Mouse (Mus musculus) forebrain, embryonic 12.5 days (tissue): ENCODE data around the gene BC030867. TPM values are rescaled to one million over a fixed set of nuclear protein-coding genes. Genes with fewer than 3 reads are reported as not detected.
A peak's percentile ranks its signal among the peaks of the same experiment; 100 is the strongest.

Experiments
- ATAC-seq: fragments of 200-750 bp; cut with Nextera tagmentation; 2 replicates; pipeline ENCODE4 v1.8.0; 2017; ENCODE audit warnings: moderate TSS enrichment; ENCODE audit not compliant: low FRiP score
- H3K27ac ChIP-seq: fragments of 300-500 bp; sonication (generic); 2 replicates; pipeline ENCODE4 v1.5.1; 2016; ENCODE audit warnings: mild to moderate bottlenecking
- H3K27me3 ChIP-seq: fragments of 300-500 bp; sonication (generic); 2 replicates; pipeline ENCODE4 v1.6.1; 2016; ENCODE audit warnings: mild to moderate bottlenecking
- H3K36me3 ChIP-seq: fragments of 300-500 bp; sonication (generic); replicated peaks from 2 replicates; pipeline ENCODE4 v1.6.1; 2016; ENCODE audit warnings: mild to moderate bottlenecking
- H3K4me1 ChIP-seq: fragments of 300-500 bp; sonication (generic); 2 replicates; pipeline ENCODE4 v1.6.1; 2016
- H3K4me2 ChIP-seq: fragments of 300-500 bp; sonication (generic); 2 replicates; pipeline ENCODE4 v1.6.1; 2016; ENCODE audit warnings: mild to moderate bottlenecking, moderate library complexity
- H3K4me3 ChIP-seq: fragments of 300-500 bp; sonication (generic); replicated peaks from 2 replicates; pipeline ENCODE4 v1.5.1; 2016; ENCODE audit warnings: mild to moderate bottlenecking
- H3K9ac ChIP-seq: fragments of 300-500 bp; sonication (generic); 2 replicates; pipeline ENCODE4 v1.6.1; 2016; ENCODE audit warnings: mild to moderate bottlenecking
- H3K9me3 ChIP-seq: fragments of 300-500 bp; sonication (generic); 2 replicates; pipeline ENCODE4 v1.6.1; 2016
- WGBS: fragments of 180-500 bp; shearing (Covaris S2); methylation state at CpG from one replicate; pipeline ENCODE4 v1.1.7; 2016; 5-methylcytosine and 5-hydroxymethylcytosine counted together
- polyA plus RNA-seq: library from polyadenylated mRNA; unstranded; fragments of >200 nt; fragmentation: Nextera tagmentation; extraction: Ambion mirVana; gene quantifications from 2 replicates; pipeline ENCODE4 v1.2.1, GENCODE M21; 2016

Gene BC030867
- 18.5 and 19.4 TPM in 2 replicates for polyA plus RNA-seq

DNA sequence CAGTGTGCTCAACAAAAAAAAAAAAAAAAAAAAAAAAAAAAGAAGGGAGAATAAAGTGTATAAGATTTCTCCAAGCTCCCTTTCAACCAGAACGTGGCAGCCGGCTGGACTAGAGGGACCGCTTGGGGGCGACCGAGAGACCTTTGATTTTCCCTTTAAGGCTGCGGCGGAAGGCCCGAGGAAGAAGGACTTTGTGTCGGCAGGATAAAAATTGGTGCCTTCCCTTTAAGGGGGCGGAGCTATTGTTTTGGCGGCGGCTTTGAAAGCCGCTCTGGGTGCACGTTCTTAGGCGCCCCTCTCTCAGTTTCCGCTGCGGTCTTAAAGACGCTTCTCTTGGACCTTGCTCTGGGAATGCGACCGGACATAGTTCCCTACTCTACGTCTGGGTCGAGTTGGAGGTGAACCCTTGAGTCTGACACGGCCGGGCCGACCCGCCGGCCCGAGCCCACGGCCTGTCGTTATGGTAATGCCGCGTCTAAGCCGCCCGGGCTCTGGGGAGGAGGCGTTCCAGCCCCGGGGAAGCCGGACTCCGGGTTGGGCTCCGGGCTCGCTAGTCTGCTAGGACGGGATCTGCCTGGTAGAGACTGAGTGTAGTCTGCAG, at the start of gene BC030867:
Gene BC030867 (plus strand): TSS at position 253 of the 601 bp plus-strand sequence.
- Histone ChIP-seq H3K4me2 (peak within 1 kb of the TSS; percentile 68), H3K36me3 (peaks cover 14% of the 10 kb centered on the region), H3K27me3 (no peaks in the 10 kb centered on the region), H3K4me3 (peak within 1 kb of the TSS; percentile 57), H3K9me3 (no peaks in the 10 kb centered on the region), H3K9ac (peak within 1 kb of the TSS; percentile 80), H3K4me1 (peaks cover 30% of the 10 kb centered on the region), H3K27ac (peak within 1 kb of the TSS; percentile 27)
- peak; percentile 65 for ATAC-seq
- WGBS: under 1% methylated on average over 41 of the region's 41 CpGs

- Histone ChIP-seq H3K27me3 (no peaks in the 10 kb centered on the region), H3K9me3 (no peaks in the 10 kb centered on the region), H3K4me2 (no peak overlapping the region), H3K4me3 (no peak overlapping the region), H3K27ac (no peak overlapping the region), H3K9ac (no peak overlapping the region), H3K36me3 (peaks cover 98% of the 10 kb centered on the region), H3K4me1 (no peaks in the 10 kb centered on the region)
- 87% methylated on average over 9 of the region's 9 CpGs for WGBS
- ATAC-seq: no peak
Observed at GRCm38 (mm10) chr11:102199856-102200255, 48.8 kb upstream of the BC030867 start.

DNA sequence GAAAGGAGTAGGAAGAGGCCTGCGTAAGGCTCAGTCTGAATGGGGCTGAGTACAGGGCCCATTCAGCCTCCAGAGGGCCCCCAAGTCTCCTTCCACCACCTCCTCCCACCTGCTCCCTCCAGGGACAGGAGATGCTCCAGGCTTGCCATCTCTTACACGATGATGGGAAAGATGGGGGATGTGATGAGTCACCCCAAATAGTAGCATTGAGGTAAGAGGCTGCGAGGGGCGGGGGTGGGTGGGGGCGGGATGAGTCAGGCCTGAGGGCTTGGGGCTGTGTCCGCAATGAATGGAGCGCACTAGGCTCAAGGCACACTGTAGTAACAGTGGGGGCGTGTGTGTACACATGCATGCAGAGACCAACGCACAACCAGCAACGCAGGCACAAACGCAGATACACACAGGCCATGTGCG, 47.3 kb upstream of the BC030867 start:
- WGBS: 79% methylated on average over 12 of the region's 12 CpGs
- Histone ChIP-seq H3K4me3 (no peak overlapping the region), H3K4me2 (no peak overlapping the region), H3K27ac (no peak overlapping the region), H3K4me1 (0 out of 2 replicates have a peak, but pooled peaks cover 2% of the 10 kb centered on the region), H3K9ac (no peak overlapping the region), H3K36me3 (peaks cover 97% of the 10 kb centered on the region), H3K27me3 (no peaks in the 10 kb centered on the region; the same call in 1 of the 2 replicates), H3K9me3 (no peaks in the 10 kb centered on the region)
- ATAC-seq: no peak

DNA sequence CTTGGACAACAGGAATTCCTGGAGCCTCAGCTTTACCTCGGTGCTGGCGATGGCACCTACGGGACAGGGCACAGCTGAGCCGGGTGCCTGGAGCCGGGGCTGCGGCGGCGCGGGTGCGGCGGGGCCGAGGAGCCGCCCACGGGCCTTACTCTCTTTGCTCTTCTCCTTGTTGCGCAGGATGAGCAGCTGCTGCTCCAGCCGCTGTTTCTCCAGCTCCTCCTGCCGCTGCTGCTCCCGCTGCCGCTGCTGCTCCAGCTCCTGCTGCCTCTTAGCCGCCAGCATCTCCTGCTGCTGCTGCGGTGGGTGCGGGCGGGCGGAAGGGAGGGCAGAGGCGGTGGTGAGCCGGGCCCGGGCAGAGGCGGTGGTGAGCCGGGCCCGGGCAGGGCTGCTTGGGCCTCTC, 42.2 kb upstream of the BC030867 start:
- 63% methylated on average over 30 of the region's 30 CpGs for WGBS
- H3K27ac ChIP-seq: peak overlapping the region; percentile 31; the same call in 1 of the 2 replicates
- no peak overlapping the region; the same call in 1 of the 2 replicates for H3K4me3 ChIP-seq
- H3K36me3 ChIP-seq: peaks cover 56% of the 10 kb centered on the region
- no peak for ATAC-seq
- no peaks in the 10 kb centered on the region; the same call in 1 of the 2 replicates for H3K27me3 ChIP-seq
- peaks cover 40% of the 10 kb centered on the region for H3K4me1 ChIP-seq
- no peak overlapping the region for H3K9ac ChIP-seq
- H3K4me2 ChIP-seq: no peak overlapping the region
- H3K9me3 ChIP-seq: no peaks in the 10 kb centered on the region

DNA sequence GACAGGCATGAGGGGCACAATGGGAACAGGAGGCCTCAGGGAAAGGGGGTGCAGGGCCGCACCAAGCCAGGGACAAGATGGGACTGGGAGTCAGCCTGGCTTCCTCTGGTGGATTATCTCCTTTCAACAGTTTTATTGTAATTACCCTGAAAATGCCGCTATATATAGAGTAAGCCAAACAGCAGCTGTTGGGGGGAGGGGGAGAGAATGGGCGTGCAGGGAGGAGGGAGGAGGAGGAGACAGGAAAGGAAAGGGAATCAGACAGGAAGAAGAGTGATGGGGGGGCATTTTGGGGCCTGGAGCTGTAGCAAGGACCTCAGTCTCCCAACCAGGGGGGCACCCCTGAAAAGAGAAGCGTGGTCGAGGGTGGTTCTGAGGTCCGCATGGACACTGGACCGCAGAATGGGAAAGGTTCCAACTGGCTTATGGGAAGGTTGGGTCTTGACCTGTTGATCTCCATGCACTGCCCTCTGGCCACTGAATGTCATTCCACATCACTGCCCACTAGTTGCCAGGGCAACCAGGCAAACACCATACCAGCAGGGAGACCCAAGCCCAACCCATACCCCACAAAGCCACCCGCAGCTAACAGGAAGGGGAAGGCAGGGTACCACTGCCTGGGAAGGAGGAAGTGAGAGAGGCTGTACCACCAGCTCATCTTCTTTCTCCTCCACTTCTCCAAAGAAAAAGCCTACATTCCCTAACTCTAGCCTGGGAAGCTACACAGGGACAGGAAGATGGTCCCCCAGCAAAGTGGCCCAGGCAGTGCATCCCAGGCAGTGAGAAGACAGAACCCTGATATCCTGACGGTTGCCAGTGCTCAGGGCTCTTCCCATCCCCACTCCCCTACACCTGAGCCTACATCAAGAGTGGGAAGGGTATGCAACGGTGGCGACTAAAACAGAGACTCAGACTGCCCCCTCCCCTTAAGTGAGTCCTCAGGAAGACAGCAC, 40.6 kb upstream of the BC030867 start:
- WGBS: 36% methylated on average over 11 of the region's 11 CpGs
- H3K4me3 ChIP-seq: no peak overlapping the region
- H3K27me3 ChIP-seq: no peaks in the 10 kb centered on the region; the same call in 1 of the 2 replicates
- H3K4me2 ChIP-seq: no peak overlapping the region
- peak overlapping the region; percentile 69 for H3K27ac ChIP-seq
- peaks cover 45% of the 10 kb centered on the region for H3K36me3 ChIP-seq
- H3K9me3 ChIP-seq: no peaks in the 10 kb centered on the region
- peak; percentile 39; the same call in 1 of the 2 replicates for ATAC-seq
- peaks cover 46% of the 10 kb centered on the region for H3K4me1 ChIP-seq
- H3K9ac ChIP-seq: peak overlapping the region; percentile 17; the same call in 1 of the 2 replicates

DNA sequence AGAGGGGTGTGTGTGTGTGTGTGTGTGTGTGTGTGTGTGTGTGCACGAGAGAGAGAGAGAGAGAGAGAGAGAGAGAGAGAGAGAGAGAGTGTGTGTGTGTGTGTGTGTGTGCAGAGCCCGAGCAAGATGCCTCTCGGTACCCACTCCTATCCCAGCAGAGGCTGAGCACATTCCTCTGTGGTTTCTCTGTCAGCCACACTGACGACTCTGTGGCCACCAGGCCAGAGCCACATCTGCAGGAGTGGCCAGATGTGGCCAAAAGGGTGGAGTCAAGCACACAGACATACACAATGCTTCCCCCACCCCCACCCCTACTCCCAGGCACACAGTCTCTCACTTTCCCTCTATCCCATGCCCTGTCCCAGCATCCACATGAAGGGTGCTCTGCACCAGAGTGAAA, 39.8 kb upstream of the BC030867 start:
- H3K4me2 ChIP-seq: no peak overlapping the region
- no peak for ATAC-seq
- no peak overlapping the region for H3K4me3 ChIP-seq
- H3K9ac ChIP-seq: no peak overlapping the region
- no peaks in the 10 kb centered on the region for H3K9me3 ChIP-seq
- H3K27me3 ChIP-seq: no peaks in the 10 kb centered on the region; the same call in 1 of the 2 replicates
- no peak overlapping the region for H3K27ac ChIP-seq
- peaks cover 37% of the 10 kb centered on the region for H3K36me3 ChIP-seq
- H3K4me1 ChIP-seq: peaks cover 46% of the 10 kb centered on the region
- 17% methylated on average over 1 of the region's 4 CpGs for WGBS

- Histone ChIP-seq H3K4me1 (peaks cover 50% of the 10 kb centered on the region), H3K4me3 (no peak overlapping the region), H3K27ac (0 out of 2 replicates have a peak overlapping the region, but pooled peaks have one; percentile 42), H3K4me2 (no peak overlapping the region), H3K36me3 (peaks cover 28% of the 10 kb centered on the region), H3K9me3 (no peaks in the 10 kb centered on the region), H3K9ac (no peak overlapping the region), H3K27me3 (no peaks in the 10 kb centered on the region; the same call in 1 of the 2 replicates)
- 8% methylated on average over 2 of the region's 2 CpGs for WGBS
- ATAC-seq: no peak
Observed at GRCm38 (mm10) chr11:102209742-102210141, 38.9 kb upstream of the BC030867 start.

GRCm38 (mm10) chr11:102210185-102210584, 38.5 kb upstream of the BC030867 start:
- Histone ChIP-seq H3K4me1 (peaks cover 55% of the 10 kb centered on the region), H3K36me3 (peaks cover 25% of the 10 kb centered on the region), H3K27ac (no peak overlapping the region), H3K9ac (no peak overlapping the region), H3K4me2 (no peak overlapping the region), H3K4me3 (no peak overlapping the region), H3K27me3 (no peaks in the 10 kb centered on the region; the same call in 1 of the 2 replicates), H3K9me3 (no peaks in the 10 kb centered on the region)
- 71% methylated on average over 3 of the region's 3 CpGs for WGBS
- no peak for ATAC-seq

DNA sequence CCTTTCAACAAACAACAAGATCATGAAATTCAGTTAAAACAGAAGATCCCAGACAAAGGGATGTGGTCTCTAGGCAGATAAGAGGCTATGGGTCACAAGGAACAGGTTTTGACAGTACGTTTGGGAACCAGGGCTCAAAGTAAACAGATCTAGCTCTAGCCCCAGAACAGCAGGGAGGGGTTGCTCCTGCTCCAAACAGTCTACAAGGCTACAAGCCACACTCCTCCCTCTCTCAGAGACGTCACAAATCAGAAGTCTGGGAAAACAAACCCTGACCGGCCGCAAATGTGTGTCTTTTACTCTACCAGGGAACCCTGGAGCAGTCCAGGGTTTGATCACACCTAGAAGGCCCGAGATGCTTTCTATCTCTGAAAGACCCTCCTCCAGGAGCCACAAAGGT, 37.7 kb upstream of the BC030867 start:
- no peak overlapping the region for H3K4me3 ChIP-seq
- 75% methylated on average over 5 of the region's 5 CpGs for WGBS
- peaks cover 17% of the 10 kb centered on the region for H3K36me3 ChIP-seq
- H3K4me2 ChIP-seq: no peak overlapping the region
- no peak overlapping the region for H3K9ac ChIP-seq
- no peak for ATAC-seq
- no peak overlapping the region for H3K27ac ChIP-seq
- H3K9me3 ChIP-seq: no peaks in the 10 kb centered on the region
- peaks cover 62% of the 10 kb centered on the region for H3K4me1 ChIP-seq
- H3K27me3 ChIP-seq: no peaks in the 10 kb centered on the region; the same call in 1 of the 2 replicates

DNA sequence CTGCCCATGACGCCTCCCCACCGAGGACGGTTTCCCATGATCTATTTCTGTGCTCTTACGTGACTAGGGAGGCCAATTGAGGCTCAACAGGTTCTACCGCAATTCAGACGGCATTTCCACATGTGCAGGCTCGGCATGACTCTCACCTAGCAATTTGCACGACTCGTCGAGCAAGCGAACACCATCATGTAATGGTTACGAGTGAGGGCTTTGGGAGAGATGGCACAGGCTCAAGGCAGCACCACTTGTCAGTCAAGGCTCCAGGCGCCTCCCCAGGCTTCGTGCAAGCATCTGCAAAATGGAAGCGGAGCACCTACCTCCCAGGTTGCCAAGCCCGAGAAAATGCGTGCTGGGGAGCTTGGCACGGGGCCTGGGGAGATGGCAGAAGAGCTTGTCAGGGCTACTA, 36.7 kb upstream of the BC030867 start:
- WGBS: 79% methylated on average over 18 of the region's 18 CpGs
- H3K4me1 ChIP-seq: peaks cover 64% of the 10 kb centered on the region
- no peak for ATAC-seq

GRCm38 (mm10) chr11:102214430-102215156, 34.1 kb upstream of the BC030867 start:
- Histone ChIP-seq H3K4me3 (no peak overlapping the region), H3K9me3 (no peaks in the 10 kb centered on the region), H3K4me2 (no peak overlapping the region), H3K27me3 (no peaks in the 10 kb centered on the region), H3K36me3 (peaks cover 12% of the 10 kb centered on the region), H3K4me1 (peaks cover 66% of the 10 kb centered on the region), H3K27ac (peak overlapping the region; percentile 19; the same call in 1 of the 2 replicates), H3K9ac (no peak overlapping the region)
- ATAC-seq: no peak
- WGBS: 79% methylated on average over 10 of the region's 10 CpGs

More for the DNA sequence above, 36.7 kb upstream of the BC030867 start:
- peaks cover 7% of the 10 kb centered on the region for H3K36me3 ChIP-seq
- H3K4me2 ChIP-seq: no peak overlapping the region
- no peak overlapping the region for H3K9ac ChIP-seq
- H3K9me3 ChIP-seq: no peaks in the 10 kb centered on the region
- H3K4me3 ChIP-seq: no peak overlapping the region
- H3K27ac ChIP-seq: no peak overlapping the region
- H3K27me3 ChIP-seq: no peaks in the 10 kb centered on the region

- ATAC-seq: no peak
Observed at GRCm38 (mm10) chr11:102215511-102215910, 33.2 kb upstream of the BC030867 start.

More at GRCm38 (mm10) chr11:102215511-102215910, 33.2 kb upstream of the BC030867 start:
- Histone ChIP-seq H3K27ac (no peak overlapping the region), H3K4me2 (no peak overlapping the region), H3K9me3 (no peaks in the 10 kb centered on the region), H3K4me3 (no peak overlapping the region), H3K4me1 (peaks cover 67% of the 10 kb centered on the region), H3K27me3 (no peaks in the 10 kb centered on the region), H3K9ac (no peak overlapping the region), H3K36me3 (peaks cover 12% of the 10 kb centered on the region)
- WGBS: 84% methylated on average over 11 of the region's 11 CpGs
